Mouse (Mus musculus) limb, embryonic 14.5 days (tissue): ENCODE results near the gene Gm45213. TPM values are rescaled to one million over a fixed set of nuclear protein-coding genes. Genes with fewer than 3 reads are reported as not detected.

ENCODE experiments used
- ATAC-seq: fragments of 200-750 bp; cut with Nextera tagmentation; 2 replicates; pipeline ENCODE4 v1.8.0; 2017; ENCODE audit warnings: low read depth, moderate number of reproducible peaks, moderate TSS enrichment; ENCODE audit not compliant: low FRiP score
- DNase-seq: peaks from one replicate; pipeline ENCODE4 v3.0.0-alpha.2; 2015; ENCODE audit warnings: low spot score
- H3K27ac ChIP-seq: fragments of 300-500 bp; sonication (generic); replicated peaks from 2 replicates; pipeline ENCODE4 v1.5.1; 2014; ENCODE audit warnings: low read depth, mild to moderate bottlenecking, low read length, moderate library complexity, mixed read lengths
- H3K27me3 ChIP-seq: fragments of 300-500 bp; sonication (generic); 2 replicates; pipeline ENCODE4 v1.6.1; 2014; ENCODE audit warnings: low read length, mixed read lengths; ENCODE audit not compliant: control insufficient read depth, insufficient read depth
- H3K36me3 ChIP-seq: fragments of 300-500 bp; sonication (generic); 2 replicates; pipeline ENCODE4 v1.6.1; 2014; ENCODE audit warnings: mild to moderate bottlenecking, low read length, moderate library complexity, mixed read lengths; ENCODE audit not compliant: control insufficient read depth, insufficient read depth
- H3K4me1 ChIP-seq: fragments of 300-500 bp; sonication (generic); 2 replicates; pipeline ENCODE4 v1.6.1; 2014; ENCODE audit warnings: antibody characterized with exemption, low read length, mixed read lengths; ENCODE audit not compliant: control insufficient read depth, insufficient read depth
- H3K4me2 ChIP-seq: fragments of 300-500 bp; sonication (generic); replicated peaks from 2 replicates; pipeline ENCODE4 v1.6.1; 2014; ENCODE audit warnings: low read depth, mild to moderate bottlenecking, low read length, moderate library complexity; ENCODE audit not compliant: severe bottlenecking
- H3K4me3 ChIP-seq: fragments of 300-500 bp; sonication (generic); replicated peaks from 2 replicates; pipeline ENCODE4 v1.5.1; 2014; ENCODE audit warnings: low read length
- H3K9ac ChIP-seq: fragments of 300-500 bp; sonication (generic); 2 replicates; pipeline ENCODE4 v1.6.1; 2014; ENCODE audit warnings: mild to moderate bottlenecking, low read depth, low read length, moderate library complexity; ENCODE audit not compliant: severe bottlenecking
- H3K9me3 ChIP-seq: fragments of 300-500 bp; sonication (generic); 2 replicates; pipeline ENCODE4 v1.6.1; 2016; ENCODE audit warnings: low read length; ENCODE audit not compliant: control insufficient read depth
- POLR2A ChIP-seq: fragments of 200-500 bp; IDR thresholded peaks from 2 replicates; pipeline ENCODE4 v1.8.0; 2012; ENCODE audit warnings: inconsistent platforms, mild to moderate bottlenecking, moderate library complexity, borderline replicate concordance; ENCODE audit not compliant: insufficient read depth, insufficient read length; ENCODE audit errors: extremely low read depth
- WGBS: fragments of 180-500 bp; shearing (Covaris S2); extraction: QIAGEN DNeasy Blood & Tissue Kit; methylation state at CpG from one replicate; pipeline ENCODE4 v1.1.7; 2014; 5-methylcytosine and 5-hydroxymethylcytosine counted together
- polyA plus RNA-seq, 2 experiments: library from polyadenylated mRNA; depleted of rRNA in 1 of 2; stranded (reverse) in 1 of 2; unstranded in 1 of 2; fragments of >200 nt; fragmentation: Nextera tagmentation in 1 of 2; extraction: Ambion mirVana in 1 of 2; gene quantifications; 2 replicates each; pipeline versions ENCODE4 v1.2.1 to v1.2.3; 2012 to 2014

Gm45213 gene
- polyA plus RNA-seq, 2 experiments: not detected

DNA sequence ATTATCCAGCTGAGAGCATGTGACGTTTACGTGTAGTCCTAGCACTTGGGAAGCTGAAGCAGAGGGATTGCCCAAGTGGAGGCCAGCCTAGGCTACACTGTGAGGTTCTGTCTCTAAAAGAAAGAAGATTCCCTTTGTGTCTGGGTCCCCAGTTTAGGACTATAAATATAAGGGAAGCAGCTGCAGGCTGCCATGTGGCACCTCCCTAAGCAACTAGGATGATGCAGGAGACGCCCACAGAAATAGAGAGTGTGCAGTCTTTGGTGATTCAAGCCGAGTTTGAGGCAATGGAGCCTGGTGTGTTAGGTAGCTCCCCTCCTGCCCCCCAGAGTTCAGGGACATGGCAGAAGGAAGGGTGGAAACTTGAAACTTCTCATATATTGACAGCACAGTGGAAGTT, 44.2 kb downstream of the Gm45213 start:
- Histone ChIP-seq H3K4me2 (no peak overlapping the region), H3K27me3 (no peaks in the 10 kb centered on the region), H3K9ac (no peak overlapping the region), H3K27ac (no peak overlapping the region), H3K9me3 (no peaks in the 10 kb centered on the region), H3K4me3 (no peak overlapping the region), H3K4me1 (no peaks in the 10 kb centered on the region), H3K36me3 (peaks cover 96% of the 10 kb centered on the region)
- no peak for DNase-seq
- WGBS: 87% methylated on average over 4 of the region's 4 CpGs
- no peak for ATAC-seq
- no peak for TF ChIP-seq POLR2A

DNA sequence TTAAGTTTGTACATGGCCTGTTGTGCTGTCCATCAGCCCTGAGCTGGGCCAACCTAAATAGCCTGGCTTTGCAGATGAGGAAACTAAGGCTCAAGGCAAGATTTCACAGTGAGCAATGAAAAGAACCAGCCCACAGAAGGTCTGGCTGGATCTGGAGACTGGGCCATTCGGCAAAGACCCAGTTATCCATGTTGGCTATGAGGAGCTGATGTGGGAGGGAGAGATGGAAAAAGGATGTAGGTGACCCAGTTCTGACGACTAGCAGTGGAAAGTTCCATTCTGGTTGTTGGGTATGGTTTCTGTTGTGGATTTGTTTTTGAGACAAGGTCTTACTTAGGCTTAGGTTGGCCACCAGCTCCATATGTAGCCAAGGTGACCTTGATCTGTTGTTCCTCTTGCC, 44.7 kb downstream of the Gm45213 start:
- peaks cover 91% of the 10 kb centered on the region for H3K36me3 ChIP-seq

DNA sequence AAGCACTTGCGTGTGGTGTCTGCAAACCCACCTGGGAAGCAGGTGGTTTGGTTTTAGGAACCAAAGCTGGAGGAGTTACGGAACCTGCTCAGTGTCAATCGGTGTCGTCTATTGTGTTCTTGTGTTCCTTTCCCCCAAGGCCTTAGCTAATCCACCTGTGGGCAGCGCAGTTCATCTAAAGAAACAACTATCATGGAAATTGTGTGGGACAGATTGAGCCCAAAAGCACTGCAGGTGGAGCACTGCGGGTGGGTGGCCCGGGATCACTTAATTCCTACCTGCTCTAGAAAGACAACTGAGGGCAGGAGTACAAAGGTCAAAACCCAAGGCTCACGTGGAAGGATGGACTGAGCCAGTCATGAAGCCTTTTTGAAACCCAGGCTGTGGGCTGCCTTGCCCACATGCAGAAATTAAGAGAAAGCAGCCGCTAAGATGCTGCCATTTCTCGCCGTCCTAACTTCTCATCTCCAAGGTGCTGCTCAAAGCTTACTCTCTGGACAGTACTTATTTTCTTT, 47.3 kb downstream of the Gm45213 start:
- WGBS: 88% methylated on average over 11 of the region's 11 CpGs
- DNase-seq (no peak), ATAC-seq (no peak)
- peaks cover 65% of the 10 kb centered on the region for H3K36me3 ChIP-seq
- H3K9me3 ChIP-seq: no peaks in the 10 kb centered on the region
- no peak overlapping the region for H3K27ac ChIP-seq
- no peaks in the 10 kb centered on the region for H3K27me3 ChIP-seq
- no peak for TF ChIP-seq POLR2A
- H3K4me1 ChIP-seq: no peaks in the 10 kb centered on the region
- no peak overlapping the region for H3K4me3 ChIP-seq
- no peak overlapping the region for H3K4me2 ChIP-seq
- no peak overlapping the region for H3K9ac ChIP-seq

More for the DNA sequence above, 44.7 kb downstream of the Gm45213 start:
- Histone ChIP-seq H3K4me1 (no peaks in the 10 kb centered on the region), H3K9me3 (no peaks in the 10 kb centered on the region), H3K9ac (no peak overlapping the region), H3K27me3 (no peaks in the 10 kb centered on the region), H3K4me3 (no peak overlapping the region), H3K4me2 (no peak overlapping the region), H3K27ac (no peak overlapping the region)
- no peak for TF ChIP-seq POLR2A
- ATAC-seq (no peak), DNase-seq (no peak)
- WGBS: 90% methylated on average over 2 of the region's 2 CpGs

DNA sequence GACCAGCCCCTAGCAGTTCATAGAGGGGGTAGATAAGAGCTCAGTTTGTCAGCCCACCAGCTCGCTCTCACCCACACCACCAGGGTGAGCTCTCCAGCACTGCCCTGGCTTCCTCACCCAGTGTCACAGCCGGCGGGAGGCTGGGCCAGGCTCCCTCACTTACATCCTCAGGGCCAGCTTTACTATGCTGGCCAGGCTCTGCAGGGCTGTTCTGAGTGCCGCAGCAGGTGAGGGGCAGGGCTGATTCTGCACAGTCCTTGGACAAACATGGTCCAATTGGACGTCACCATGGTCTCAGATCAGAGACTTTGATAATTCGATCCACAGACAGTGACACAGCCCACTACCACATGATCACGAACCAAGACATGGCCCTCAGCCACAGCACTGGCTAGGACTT, 48.2 kb downstream of the Gm45213 start:
- 85% methylated on average over 7 of the region's 7 CpGs for WGBS
- ATAC-seq (no peak), DNase-seq (no peak)
- no peak overlapping the region for H3K9ac ChIP-seq
- no peaks in the 10 kb centered on the region for H3K4me1 ChIP-seq
- no peak overlapping the region for H3K4me3 ChIP-seq
- no peak for TF ChIP-seq POLR2A
- H3K36me3 ChIP-seq: peaks cover 58% of the 10 kb centered on the region
- no peak overlapping the region for H3K4me2 ChIP-seq
- H3K27me3 ChIP-seq: no peaks in the 10 kb centered on the region
- H3K27ac ChIP-seq: no peak overlapping the region
- H3K9me3 ChIP-seq: no peaks in the 10 kb centered on the region

DNA sequence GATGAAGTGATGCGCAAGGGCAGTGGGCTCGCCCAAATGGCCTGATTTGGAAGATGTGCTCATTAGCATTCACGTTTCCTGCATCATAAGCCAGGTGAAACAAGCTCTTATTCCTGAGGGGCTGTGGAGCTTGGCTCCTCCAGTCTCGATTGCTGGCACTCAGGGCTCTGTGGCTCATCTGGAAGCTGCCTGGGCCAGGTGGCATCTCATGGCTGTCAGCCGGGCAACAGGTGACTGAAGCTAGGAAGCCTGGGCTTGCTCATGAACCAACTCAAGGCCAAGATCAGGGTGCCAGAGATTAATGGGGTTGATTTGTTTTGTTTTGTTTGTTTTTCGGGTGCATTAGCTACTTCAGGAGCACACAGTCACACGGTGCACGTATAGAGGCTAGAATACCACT, 49.3 kb downstream of the Gm45213 start:
- no peak overlapping the region for H3K9ac ChIP-seq
- no peak for DNase-seq
- no peaks in the 10 kb centered on the region for H3K9me3 ChIP-seq
- no peaks in the 10 kb centered on the region for H3K4me1 ChIP-seq
- H3K4me3 ChIP-seq: no peak overlapping the region
- peaks cover 47% of the 10 kb centered on the region for H3K36me3 ChIP-seq
- no peak for ATAC-seq
- no peak overlapping the region for H3K4me2 ChIP-seq
- WGBS: 91% methylated on average over 8 of the region's 8 CpGs
- no peak for TF ChIP-seq POLR2A
- H3K27me3 ChIP-seq: no peaks in the 10 kb centered on the region
- H3K27ac ChIP-seq: no peak overlapping the region

DNA sequence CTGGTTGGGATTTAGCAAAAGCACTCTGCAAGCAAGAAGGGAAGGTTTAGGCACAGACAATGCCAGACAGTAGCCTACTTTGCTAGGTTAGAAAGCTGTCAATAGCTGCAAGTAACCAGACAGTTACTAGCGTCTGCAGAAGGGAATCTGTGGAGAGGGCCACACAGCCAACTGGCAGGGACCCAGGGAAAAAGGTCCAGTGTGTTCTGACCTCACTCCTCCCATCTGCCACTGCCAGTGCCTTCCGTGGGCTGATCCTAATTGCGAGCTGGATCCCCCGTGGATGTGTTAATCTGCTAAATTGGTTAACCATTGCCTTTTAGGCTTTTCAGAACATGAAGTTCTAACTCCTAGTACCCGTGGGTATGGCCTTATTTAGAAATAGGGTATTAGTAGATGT, 50.7 kb downstream of the Gm45213 start:
- Histone ChIP-seq H3K4me3 (no peak overlapping the region), H3K4me1 (no peaks in the 10 kb centered on the region), H3K27me3 (no peaks in the 10 kb centered on the region), H3K27ac (no peak overlapping the region), H3K36me3 (peaks cover 33% of the 10 kb centered on the region), H3K4me2 (no peak overlapping the region), H3K9ac (no peak overlapping the region), H3K9me3 (no peaks in the 10 kb centered on the region)
- 68% methylated on average over 5 of the region's 5 CpGs for WGBS
- no peak for TF ChIP-seq POLR2A
- ATAC-seq: no peak
- DNase-seq: no peak
